Comparison of ENCODE assay signal across 16 mouse cellular contexts in genomic region chr11:114233636-114234541, GRCm38 (mm10).
A peak's percentile ranks its signal among the peaks of the same experiment; 100 is the strongest.
DNase-seq lines count a peak whose midpoint lies in the region; ATAC-seq and TF ChIP-seq lines count a peak whose summit lies in the region.
"Had no signal": no experiment of that assay in that cellular context is flagged by ENCODE, and none has a peak within 500 bp of the region (broad histone marks: within the 10 kb centered on the region; RNA-seq: fewer than 3 reads in every experiment).

No protein-coding gene starts in this region.

- H3K4me3 ChIP-seq in forebrain, embryonic 14.5 days (ENCODE audit: low read depth, low read length) = no peak overlapping the region
- H3K4me3 ChIP-seq in forebrain, embryonic 11.5 days (ENCODE audit: low read depth, low read length) = no peak overlapping the region
- no peak overlapping the region for H3K4me3 ChIP-seq in midbrain, embryonic 14.5 days (replicated peaks; ENCODE audit: low read depth, low read length)
- no peak overlapping the region for H3K4me3 ChIP-seq in midbrain, embryonic 10.5 days
- H3K4me3 ChIP-seq in neural tube, embryonic 13.5 days = no peak overlapping the region
- H3K4me3 ChIP-seq in intestine, postnatal 0 days (ENCODE audit: low read depth, low read length) = no peak overlapping the region
- H3K4me3 ChIP-seq: embryonic facial prominence, embryonic 10.5 days; erythroblast, embryonic 14.5 days; liver, embryonic 13.5 days; lung, embryonic 15.5 days had no signal

- WGBS in forebrain, embryonic 14.5 days = 60% methylated on average over 19 of the region's 19 CpGs
- WGBS in forebrain, embryonic 11.5 days = 82% methylated on average over 19 of the region's 19 CpGs
- 67% methylated on average over 19 of the region's 19 CpGs for whole genome bisulfite sequencing in midbrain, embryonic 14.5 days
- WGBS in midbrain, embryonic 10.5 days = 87% methylated on average over 19 of the region's 19 CpGs
- WGBS in neural tube, embryonic 13.5 days = 59% methylated on average over 19 of the region's 19 CpGs
- WGBS in intestine, postnatal 0 days = 88% methylated on average over 19 of the region's 19 CpGs

- no peaks in the 10 kb centered on the region for H3K36me3 ChIP-seq in forebrain, embryonic 14.5 days (ENCODE audit: control insufficient read depth, insufficient read depth, low read length)
- no peaks in the 10 kb centered on the region for H3K36me3 ChIP-seq in forebrain, embryonic 11.5 days (ENCODE audit: control insufficient read depth, insufficient read depth, low read length)
- no peaks in the 10 kb centered on the region for H3K36me3 ChIP-seq in midbrain, embryonic 14.5 days (ENCODE audit: control insufficient read depth, insufficient read depth, low read length)
- no peaks in the 10 kb centered on the region for H3K36me3 ChIP-seq in midbrain, embryonic 10.5 days
- H3K36me3 ChIP-seq in neural tube, embryonic 13.5 days = no peaks in the 10 kb centered on the region
- no peaks in the 10 kb centered on the region for H3K36me3 ChIP-seq in intestine, postnatal 0 days (ENCODE audit: control insufficient read depth, insufficient read depth)
- H3K36me3 ChIP-seq: embryonic facial prominence, embryonic 10.5 days; liver, embryonic 13.5 days; lung, embryonic 15.5 days had no signal

- no peak overlapping the region for H3K4me2 ChIP-seq in forebrain, embryonic 14.5 days (ENCODE audit: low read length)
- no peak overlapping the region for H3K4me2 ChIP-seq in forebrain, embryonic 11.5 days (ENCODE audit: low read depth, low read length, severe bottlenecking)
- 0 out of 2 replicates have a peak overlapping the region, but pooled peaks have one; percentile 0 for H3K4me2 ChIP-seq in midbrain, embryonic 14.5 days (ENCODE audit: low read length)
- peak overlapping the region; percentile 9; the same call in 1 of the 2 replicates for H3K4me2 ChIP-seq in neural tube, embryonic 13.5 days
- H3K4me2 ChIP-seq in intestine, postnatal 0 days (replicated peaks; ENCODE audit: low read depth) = no peak overlapping the region
- H3K4me2 ChIP-seq: heart, embryonic 11.5 days; liver, embryonic 13.5 days; lung, embryonic 15.5 days had no signal

- no peaks in the 10 kb centered on the region for H3K27me3 ChIP-seq in forebrain, embryonic 14.5 days (replicated peaks; ENCODE audit: control insufficient read depth, insufficient read depth, low read length)
- no peaks in the 10 kb centered on the region for H3K27me3 ChIP-seq in forebrain, embryonic 11.5 days (ENCODE audit: control insufficient read depth, insufficient read depth, low read length)
- H3K27me3 ChIP-seq in midbrain, embryonic 14.5 days (ENCODE audit: control insufficient read depth, insufficient read depth, low read length) = no peaks in the 10 kb centered on the region
- H3K27me3 ChIP-seq in midbrain, embryonic 10.5 days (ENCODE audit: low read depth, poor library complexity, severe bottlenecking) = no peaks in the 10 kb centered on the region
- H3K27me3 ChIP-seq in neural tube, embryonic 13.5 days = no peaks in the 10 kb centered on the region
- no peaks in the 10 kb centered on the region for H3K27me3 ChIP-seq in intestine, postnatal 0 days (replicated peaks; ENCODE audit: control insufficient read depth, insufficient read depth, low read length)
- H3K27me3 ChIP-seq: liver, embryonic 13.5 days had no signal

- ATAC-seq in forebrain, embryonic 14.5 days = no peak
- ATAC-seq in forebrain, embryonic 11.5 days (replicated peaks; ENCODE audit: low FRiP score) = no peak
- no peak for ATAC-seq in midbrain, embryonic 14.5 days (ENCODE audit: low FRiP score, low TSS enrichment)
- ATAC-seq in neural tube, embryonic 13.5 days (ENCODE audit: low read depth) = no peak
- no peak for ATAC-seq in intestine, postnatal 0 days

- H3K4me1 ChIP-seq in forebrain, embryonic 14.5 days (ENCODE audit: control insufficient read depth, insufficient read depth, low read length) = peaks cover 5% of the 10 kb centered on the region; the same call in 1 of the 2 replicates
- peaks cover 2% of the 10 kb centered on the region; the same call in 1 of the 2 replicates for H3K4me1 ChIP-seq in forebrain, embryonic 11.5 days (replicated peaks; ENCODE audit: control insufficient read depth, insufficient read depth, low read length)
- H3K4me1 ChIP-seq in midbrain, embryonic 14.5 days (ENCODE audit: control insufficient read depth, insufficient read depth, low read length) = peaks cover 8% of the 10 kb centered on the region; the same call in 1 of the 2 replicates
- peaks cover 2% of the 10 kb centered on the region for H3K4me1 ChIP-seq in midbrain, embryonic 10.5 days
- peaks cover 16% of the 10 kb centered on the region for H3K4me1 ChIP-seq in neural tube, embryonic 13.5 days (replicated peaks)
- H3K4me1 ChIP-seq in intestine, postnatal 0 days (replicated peaks; ENCODE audit: control insufficient read depth, insufficient read depth, low read length) = no peaks in the 10 kb centered on the region
- H3K4me1 ChIP-seq: liver, embryonic 13.5 days had no signal

- H3K27ac ChIP-seq in forebrain, embryonic 14.5 days (ENCODE audit: low read depth, low read length) = no peak overlapping the region
- H3K27ac ChIP-seq in forebrain, embryonic 11.5 days (ENCODE audit: low read depth, low read length) = no peak overlapping the region
- H3K27ac ChIP-seq in midbrain, embryonic 14.5 days (replicated peaks; ENCODE audit: low read depth, low read length) = 0 out of 2 replicates have a peak overlapping the region, but pooled peaks have one; percentile 58
- no peak overlapping the region for H3K27ac ChIP-seq in midbrain, embryonic 10.5 days (replicated peaks)
- peak overlapping the region; percentile 42; the same call in 1 of the 2 replicates for H3K27ac ChIP-seq in neural tube, embryonic 13.5 days (replicated peaks)
- no peak overlapping the region for H3K27ac ChIP-seq in intestine, postnatal 0 days (ENCODE audit: low read depth, low read length)
- H3K27ac ChIP-seq: embryonic facial prominence, embryonic 10.5 days; liver, embryonic 13.5 days; lung, embryonic 15.5 days had no signal

- H3K9ac ChIP-seq in forebrain, embryonic 14.5 days (ENCODE audit: low read length) = no peak overlapping the region
- no peak overlapping the region for H3K9ac ChIP-seq in forebrain, embryonic 11.5 days (ENCODE audit: low read length)
- no peak overlapping the region for H3K9ac ChIP-seq in midbrain, embryonic 14.5 days (replicated peaks; ENCODE audit: low read length)
- no peak overlapping the region for H3K9ac ChIP-seq in neural tube, embryonic 13.5 days
- no peak overlapping the region for H3K9ac ChIP-seq in intestine, postnatal 0 days (ENCODE audit: low read depth, low read length)
- H3K9ac ChIP-seq: liver, embryonic 13.5 days; lung, embryonic 15.5 days had no signal

- no peak for TF ChIP-seq CTCF in intestine, postnatal 0 days (IDR thresholded peaks at IDR 0.05; ENCODE audit: low read depth)

- peak; percentile 30 for DNase-seq in forebrain, embryonic 14.5 days (ENCODE audit: low spot score)
- DNase-seq in forebrain, embryonic 11.5 days (ENCODE audit: low spot score) = no peak
- DNase-seq in midbrain, embryonic 14.5 days = peak; percentile 49
- no peak for DNase-seq in midbrain, embryonic 10.5 days (ENCODE audit: low spot score)
- peak; percentile 60 for DNase-seq in thymus, postnatal 4 days
- no peak for DNase-seq in ovary, postnatal 10 days (ENCODE audit: low spot score)
- DNase-seq: kidney, adult 2 months; kidney, postnatal 14 days; liver, embryonic 13.5 days; spleen, adult 18-20 months had no signal

- H3K9me3 ChIP-seq in forebrain, embryonic 14.5 days (replicated peaks; ENCODE audit: control insufficient read depth, low read length) = no peaks in the 10 kb centered on the region
- H3K9me3 ChIP-seq in forebrain, embryonic 11.5 days (ENCODE audit: control insufficient read depth, low read length) = no peaks in the 10 kb centered on the region
- H3K9me3 ChIP-seq in midbrain, embryonic 14.5 days (ENCODE audit: control insufficient read depth, low read length) = 0 out of 2 replicates have a peak, but pooled peaks cover 3% of the 10 kb centered on the region
- no peaks in the 10 kb centered on the region for H3K9me3 ChIP-seq in midbrain, embryonic 10.5 days (replicated peaks)
- H3K9me3 ChIP-seq in neural tube, embryonic 13.5 days = no peaks in the 10 kb centered on the region
- H3K9me3 ChIP-seq in intestine, postnatal 0 days (ENCODE audit: control insufficient read depth) = no peaks in the 10 kb centered on the region
- H3K9me3 ChIP-seq: embryonic facial prominence, embryonic 10.5 days; liver, embryonic 13.5 days; lung, embryonic 15.5 days had no signal

Comparison
In these comparisons a context has a peak if more than half of its experiments do, and no peak if none do; other contexts are left out.
1. DNase-seq: peak in forebrain, embryonic 14.5 days (single experiment), midbrain, embryonic 14.5 days (single experiment) and thymus, postnatal 4 days (single experiment); none in forebrain, embryonic 11.5 days (single experiment), midbrain, embryonic 10.5 days (single experiment) and ovary, postnatal 10 days (single experiment).
2. H3K27ac ChIP-seq: peak in midbrain, embryonic 14.5 days (single experiment) and neural tube, embryonic 13.5 days (single experiment); none in forebrain, embryonic 14.5 days (single experiment), forebrain, embryonic 11.5 days (single experiment), midbrain, embryonic 10.5 days (single experiment) and intestine, postnatal 0 days (single experiment).
3. H3K4me2 ChIP-seq: peak in midbrain, embryonic 14.5 days (single experiment) and neural tube, embryonic 13.5 days (single experiment); none in forebrain, embryonic 14.5 days (single experiment), forebrain, embryonic 11.5 days (single experiment) and intestine, postnatal 0 days (single experiment).